Mouse (Mus musculus): ENCODE data around the gene Cnot6. TPM values are rescaled to one million over a fixed set of nuclear protein-coding genes. Genes with fewer than 3 reads are reported as not detected.
A peak's percentile ranks its signal among the peaks of the same experiment; 100 is the strongest.

Cnot6 gene
- polyA plus RNA-seq (2021) = 84.4 TPM

GRCm38 (mm10) chr11:49712555-49713335, at the start of gene Cnot6:
Gene Cnot6, minus strand, starts transcription at chr11:49712723.
- H3K27me3 ChIP-seq = no peaks in the 10 kb centered on the region
- DNase-seq (ENCODE audit: low read depth, low spot score) = peak; percentile 83
- ChIA-PET POLR2A (interaction anchor here (1.0 kb wide), 1 partner anchor 20 kb away, joined by 3 read pairs; no protein-coding TSS in a partner anchor), CTCF (no interaction called here)
- in situ Hi-C loops (cut with MboI; ENCODE audit: low pct_unique_long_range_greater_than_20kb) = no loop called here
- peak; percentile 99 for ATAC-seq
- TF ChIP-seq CTCF (IDR thresholded peaks at IDR 0.05) = no peak

- TF ChIP-seq CTCF (IDR thresholded peaks at IDR 0.05) = no peak
Measured at GRCm38 (mm10) chr11:49761130-49761529, 48.6 kb upstream of the Cnot6 start.

GRCm38 (mm10) chr11:49758096-49758495, 45.6 kb upstream of the Cnot6 start:
- ChIA-PET CTCF (no interaction called here), POLR2A (no interaction called here)
- in situ Hi-C loops (cut with MboI; ENCODE audit: low pct_unique_long_range_greater_than_20kb) = no loop called here
- TF ChIP-seq CTCF (IDR thresholded peaks at IDR 0.05) = no peak
- ATAC-seq (no peak), DNase-seq (ENCODE audit: low read depth, low spot score) (no peak)
- peaks cover 17% of the 10 kb centered on the region for H3K27me3 ChIP-seq

More at GRCm38 (mm10) chr11:49761130-49761529, 48.6 kb upstream of the Cnot6 start:
- peaks cover 17% of the 10 kb centered on the region for H3K27me3 ChIP-seq
- CTCF ChIA-PET = no interaction called here
- no peak for ATAC-seq
- in situ Hi-C loops (cut with MboI; ENCODE audit: low pct_unique_long_range_greater_than_20kb) = no loop called here
- POLR2A ChIA-PET = no interaction called here
- no peak for DNase-seq (ENCODE audit: low read depth, low spot score)

GRCm38 (mm10) chr11:49754958-49755665, 42.6 kb upstream of the Cnot6 start:
- in situ Hi-C loops (cut with MboI; ENCODE audit: low pct_unique_long_range_greater_than_20kb) = no loop called here
- ChIA-PET POLR2A (no interaction called here), CTCF (no interaction called here)
- DNase-seq (ENCODE audit: low read depth, low spot score) (no peak), ATAC-seq (no peak)
- H3K27me3 ChIP-seq = peaks cover 4% of the 10 kb centered on the region
- TF ChIP-seq CTCF (IDR thresholded peaks at IDR 0.05) = no peak

- in situ Hi-C loops (cut with MboI; ENCODE audit: low pct_unique_long_range_greater_than_20kb) = no loop called here
- ATAC-seq = peak; percentile 26
- peaks cover 17% of the 10 kb centered on the region for H3K27me3 ChIP-seq
- no peak for TF ChIP-seq CTCF (IDR thresholded peaks at IDR 0.05)
- CTCF ChIA-PET = no interaction called here
- POLR2A ChIA-PET = no interaction called here
- DNase-seq (ENCODE audit: low read depth, low spot score) = no peak
Measured at GRCm38 (mm10) chr11:49746756-49747155, 34.2 kb upstream of the Cnot6 start.

GRCm38 (mm10) chr11:49745839-49746238, 33.3 kb upstream of the Cnot6 start:
- H3K27me3 ChIP-seq = peaks cover 20% of the 10 kb centered on the region
- TF ChIP-seq CTCF (IDR thresholded peaks at IDR 0.05) = no peak
- ATAC-seq (no peak), DNase-seq (ENCODE audit: low read depth, low spot score) (no peak)
- ChIA-PET CTCF (no interaction called here), POLR2A (no interaction called here)
- in situ Hi-C loops (cut with MboI; ENCODE audit: low pct_unique_long_range_greater_than_20kb) = no loop called here

- no peak for ATAC-seq
- TF ChIP-seq CTCF (IDR thresholded peaks at IDR 0.05) = no peak
- no peak for DNase-seq (ENCODE audit: low read depth, low spot score)
- peaks cover 24% of the 10 kb centered on the region for H3K27me3 ChIP-seq
- in situ Hi-C loops (cut with MboI; ENCODE audit: low pct_unique_long_range_greater_than_20kb) = no loop called here
- CTCF ChIA-PET = no interaction called here
- POLR2A ChIA-PET = no interaction called here
Measured at GRCm38 (mm10) chr11:49744981-49745380, 32.5 kb upstream of the Cnot6 start.

- no peak for DNase-seq (ENCODE audit: low read depth, low spot score)
- in situ Hi-C loops (cut with MboI; ENCODE audit: low pct_unique_long_range_greater_than_20kb) = no loop called here
- ChIA-PET CTCF (no interaction called here), POLR2A (no interaction called here)
- ATAC-seq = no peak
- H3K27me3 ChIP-seq = peaks cover 20% of the 10 kb centered on the region
- no peak for TF ChIP-seq CTCF (IDR thresholded peaks at IDR 0.05)
Measured at GRCm38 (mm10) chr11:49743634-49744033, 31.1 kb upstream of the Cnot6 start.

- ChIA-PET POLR2A (interaction anchor here (0.6 kb wide), 1 partner anchor 222 kb away, joined by 3 read pairs; no protein-coding TSS in a partner anchor), CTCF (no interaction called here)
- DNase-seq (ENCODE audit: low read depth, low spot score) (no peak), ATAC-seq (no peak)
- peaks cover 20% of the 10 kb centered on the region for H3K27me3 ChIP-seq
- in situ Hi-C loops (cut with MboI; ENCODE audit: low pct_unique_long_range_greater_than_20kb) = no loop called here
- no peak for TF ChIP-seq CTCF (IDR thresholded peaks at IDR 0.05)
Measured at GRCm38 (mm10) chr11:49742248-49742647, 29.7 kb upstream of the Cnot6 start.

GRCm38 (mm10) chr11:49739776-49740175, 27.3 kb upstream of the Cnot6 start:
- DNase-seq (ENCODE audit: low read depth, low spot score) = no peak
- ChIA-PET CTCF (no interaction called here), POLR2A (no interaction called here)
- peaks cover 28% of the 10 kb centered on the region for H3K27me3 ChIP-seq
- TF ChIP-seq CTCF (IDR thresholded peaks at IDR 0.05) = no peak
- in situ Hi-C loops (cut with MboI; ENCODE audit: low pct_unique_long_range_greater_than_20kb) = loop anchor here (10.0 kb wide), 1 partner anchor 225 kb away; no protein-coding TSS in a partner anchor
- no peak for ATAC-seq
